Mouse (Mus musculus): Measurements from ENCODE around the gene Nr2c1.

The Nr2c1 gene

DNA sequence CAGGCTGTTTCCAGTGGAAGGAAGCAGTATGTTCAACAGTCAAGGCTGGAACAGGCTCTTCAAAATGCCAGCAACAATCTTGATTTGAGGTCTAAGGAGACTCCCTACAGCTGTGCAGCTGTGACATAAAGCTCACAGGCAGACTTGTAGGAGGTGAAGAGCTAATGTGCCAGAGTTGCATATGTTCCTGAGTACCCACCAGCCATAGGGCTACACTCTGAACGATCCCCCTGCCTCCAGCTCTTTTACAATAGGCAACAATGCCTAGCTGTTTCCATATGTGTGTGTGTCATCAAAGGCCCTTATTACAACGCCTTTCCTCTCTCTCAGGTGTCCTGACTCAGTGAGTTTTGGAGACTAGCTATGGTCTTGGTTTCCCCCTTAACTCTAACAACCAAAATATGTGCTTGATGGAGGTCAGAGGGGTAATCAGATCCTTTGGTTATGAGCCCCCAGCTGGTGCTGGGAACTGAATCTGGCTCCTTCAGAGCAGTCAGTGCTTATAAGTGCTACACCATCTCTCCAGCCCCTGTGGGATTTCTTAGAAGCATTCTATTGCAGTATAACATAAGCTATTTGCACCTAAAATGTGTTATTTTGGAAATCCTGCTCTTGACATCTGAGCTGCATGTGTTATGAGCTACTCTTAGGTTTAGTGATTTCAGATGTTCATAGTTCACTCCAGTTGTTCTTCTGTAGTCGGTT lies 7.4 kb upstream of the Nr2c1 start:
- no peak for DNase-seq (ENCODE audit: low spot score)

DNA sequence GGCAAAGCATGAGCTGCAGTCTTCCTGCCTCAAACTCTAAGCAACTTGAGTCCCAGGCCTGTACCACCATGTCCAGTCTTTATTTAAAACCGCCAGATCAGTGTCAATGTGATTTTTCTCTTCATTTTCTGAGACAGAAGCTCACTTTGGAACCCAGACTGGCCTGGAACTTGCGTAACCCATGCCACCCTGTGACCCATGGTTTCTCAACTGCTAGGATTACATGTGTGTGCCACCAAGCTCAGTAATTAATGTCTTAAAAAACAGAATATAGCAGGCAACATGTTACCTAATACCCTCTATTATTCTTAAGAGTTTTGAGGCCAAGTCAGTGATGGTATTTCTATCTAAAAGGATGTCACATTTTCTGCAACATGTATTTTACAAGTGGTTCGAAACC lies 5.4 kb upstream of the Nr2c1 start:
- DNase-seq (ENCODE audit: low spot score) = no peak

- DNase-seq (ENCODE audit: low spot score) = no peak
Measured at GRCm38 (mm10) chr10:94144581-94144980, 3.2 kb upstream of the Nr2c1 start.

- peak; percentile 82 for DNase-seq (ENCODE audit: low spot score)
Measured at GRCm38 (mm10) chr10:94147391-94147755, 450 bp upstream of the Nr2c1 start.

DNA sequence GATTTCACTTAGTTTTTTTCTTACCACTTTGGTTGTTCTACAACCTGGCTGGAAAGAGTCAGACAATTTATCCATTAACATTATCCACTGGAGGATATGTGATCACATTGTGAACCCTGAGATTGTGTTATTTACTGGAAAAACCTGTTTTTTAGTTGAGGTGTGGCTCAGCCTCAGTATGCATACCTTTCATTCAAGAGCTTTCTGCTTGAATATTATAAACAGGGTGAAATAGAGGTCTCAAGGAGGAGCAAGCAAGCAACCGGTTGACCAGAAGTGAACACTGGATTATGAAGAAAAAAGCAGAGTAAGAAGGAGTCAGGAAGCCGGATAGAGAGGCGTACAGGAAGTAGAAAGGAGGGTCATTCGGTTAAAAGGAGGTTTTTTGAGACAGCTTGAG lies 3.7 kb downstream of the Nr2c1 start:
- DNase-seq (ENCODE audit: low spot score) = no peak

DNA sequence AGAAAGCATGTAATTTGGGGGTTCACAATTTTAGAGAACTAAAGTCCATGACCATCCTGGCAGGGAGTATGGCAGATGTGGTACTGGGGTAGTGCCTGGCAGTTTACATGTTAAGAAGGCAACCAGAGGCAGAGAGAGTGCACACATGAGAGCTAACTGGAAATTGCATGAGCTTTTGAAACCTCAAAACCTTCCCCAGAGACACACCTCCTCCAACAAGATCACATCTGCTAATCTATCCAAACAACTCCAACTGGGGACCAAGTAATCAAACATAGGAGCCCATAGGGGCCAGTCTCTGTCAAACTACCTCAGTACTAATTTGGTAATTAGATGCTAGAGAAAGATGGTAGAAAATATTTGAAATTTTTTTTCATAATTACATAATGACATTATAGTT lies 6.0 kb downstream of the Nr2c1 start:
- DNase-seq (ENCODE audit: low spot score) = no peak

GRCm38 (mm10) chr10:94158962-94159361 lies 11.1 kb downstream of the Nr2c1 start:
- no peak for DNase-seq (ENCODE audit: low spot score)

DNA sequence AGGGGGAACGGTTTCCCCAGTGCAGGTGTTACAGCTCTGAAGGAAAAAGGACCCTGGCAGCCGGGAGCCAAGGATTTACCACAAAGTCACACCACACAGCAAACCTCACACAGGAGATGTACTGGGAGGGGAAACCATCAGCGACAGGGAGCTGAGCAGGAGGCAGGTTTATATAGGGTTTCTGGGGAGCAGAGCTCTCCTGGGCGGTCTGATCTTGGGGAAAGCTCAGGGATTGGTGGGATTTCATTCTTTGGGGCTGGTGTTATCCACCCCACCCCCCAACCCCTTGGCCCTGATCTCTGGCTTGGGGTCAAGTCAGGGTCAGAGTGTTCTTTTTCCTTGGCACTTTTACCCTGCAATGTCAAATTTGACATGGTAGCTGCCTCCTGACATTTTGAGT lies 11.6 kb downstream of the Nr2c1 start:
- DNase-seq (ENCODE audit: low spot score) = no peak

DNA sequence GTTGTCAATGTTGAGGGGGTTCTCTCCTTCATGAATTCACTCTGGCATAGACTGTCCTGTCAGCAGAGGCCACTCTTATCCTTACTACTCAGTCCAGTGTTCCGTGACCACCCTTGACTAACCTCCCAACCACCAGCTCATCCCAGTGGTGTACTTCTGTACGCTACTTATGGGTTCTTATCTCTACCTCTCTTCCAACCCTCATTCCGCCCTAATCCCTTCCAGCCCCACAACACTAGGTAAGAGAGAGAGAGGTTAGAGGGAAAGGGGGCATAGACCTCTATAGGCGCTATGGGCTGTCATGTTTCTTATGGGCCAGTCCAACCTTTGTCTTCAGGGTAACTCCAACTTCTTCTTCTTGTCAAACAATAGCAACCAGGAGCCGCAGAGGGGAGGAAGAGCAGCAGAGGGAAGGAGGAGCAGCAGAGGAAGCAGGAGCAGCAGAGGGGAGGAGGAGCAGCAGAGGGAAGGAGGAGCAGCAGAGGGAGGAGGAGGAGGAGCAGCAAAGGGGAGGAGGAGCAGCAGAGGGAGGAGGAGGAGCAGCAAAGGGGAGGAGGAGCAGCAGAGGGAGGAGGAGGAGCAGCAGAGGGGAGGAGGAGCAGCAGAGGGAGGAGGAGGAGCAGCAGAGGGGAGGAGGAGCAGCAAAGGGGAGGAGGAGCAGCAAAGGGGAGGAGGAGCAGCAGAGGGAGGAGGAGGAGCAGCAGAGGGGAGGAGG lies 13.4 kb downstream of the Nr2c1 start:
- no peak for DNase-seq (ENCODE audit: low spot score)

DNA sequence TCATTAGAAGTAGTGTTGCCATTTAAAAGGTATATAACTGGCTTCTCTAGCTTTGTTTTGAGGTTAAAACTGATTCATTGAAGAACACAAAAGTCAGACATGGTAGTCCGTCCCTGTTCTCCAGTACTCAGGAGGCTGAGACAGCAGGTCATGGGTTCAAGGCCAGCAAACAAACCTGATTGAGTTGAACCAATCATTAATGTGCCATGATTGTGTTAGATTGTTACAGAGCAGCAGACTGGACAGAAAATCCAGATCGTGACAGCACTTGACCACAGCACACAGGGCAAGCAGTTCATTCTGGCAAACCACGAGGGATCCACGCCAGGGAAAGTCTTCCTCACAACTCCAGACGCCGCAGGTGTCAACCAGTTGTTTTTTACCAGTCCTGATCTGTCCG lies 14.2 kb downstream of the Nr2c1 start:
- no peak for DNase-seq (ENCODE audit: low spot score)

DNA sequence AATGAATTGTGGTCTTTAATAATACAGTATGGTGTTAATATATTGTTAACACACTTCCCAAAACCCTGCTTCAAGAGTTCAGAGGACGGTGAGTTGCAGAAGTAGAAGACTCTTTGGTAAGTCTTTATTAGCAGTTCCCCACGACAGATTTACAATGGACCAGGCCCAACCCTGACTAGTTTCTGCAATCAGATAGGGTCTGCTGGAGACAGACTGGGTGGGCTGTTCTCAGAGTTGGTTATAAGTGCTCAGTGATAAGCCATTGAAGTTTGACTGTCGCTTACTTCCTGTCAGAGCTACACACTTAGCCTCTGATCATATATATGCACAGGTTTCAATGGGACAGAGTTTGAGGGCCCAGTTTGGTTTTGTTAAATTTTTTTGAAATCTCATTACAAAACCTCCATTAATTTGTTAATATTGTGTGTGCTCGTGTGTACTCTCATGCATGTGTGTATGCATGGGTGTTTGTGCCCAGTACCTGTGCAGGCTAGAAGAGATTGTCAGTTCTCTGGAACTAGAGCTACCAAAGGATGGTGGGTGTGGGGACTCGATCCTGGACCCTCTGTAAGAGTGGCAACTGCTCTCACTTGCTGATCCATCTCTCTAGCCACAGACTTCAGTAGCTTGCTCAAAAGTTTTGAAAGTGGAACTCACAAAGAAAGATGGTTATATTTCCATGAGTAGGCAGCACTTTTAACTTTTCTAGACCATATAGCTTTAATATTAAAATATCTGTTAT lies 16.5 kb downstream of the Nr2c1 start:
- DNase-seq (ENCODE audit: low spot score) = no peak

- DNase-seq (ENCODE audit: low spot score) = no peak
Measured at GRCm38 (mm10) chr10:94165426-94165825, 17.6 kb downstream of the Nr2c1 start.

DNA sequence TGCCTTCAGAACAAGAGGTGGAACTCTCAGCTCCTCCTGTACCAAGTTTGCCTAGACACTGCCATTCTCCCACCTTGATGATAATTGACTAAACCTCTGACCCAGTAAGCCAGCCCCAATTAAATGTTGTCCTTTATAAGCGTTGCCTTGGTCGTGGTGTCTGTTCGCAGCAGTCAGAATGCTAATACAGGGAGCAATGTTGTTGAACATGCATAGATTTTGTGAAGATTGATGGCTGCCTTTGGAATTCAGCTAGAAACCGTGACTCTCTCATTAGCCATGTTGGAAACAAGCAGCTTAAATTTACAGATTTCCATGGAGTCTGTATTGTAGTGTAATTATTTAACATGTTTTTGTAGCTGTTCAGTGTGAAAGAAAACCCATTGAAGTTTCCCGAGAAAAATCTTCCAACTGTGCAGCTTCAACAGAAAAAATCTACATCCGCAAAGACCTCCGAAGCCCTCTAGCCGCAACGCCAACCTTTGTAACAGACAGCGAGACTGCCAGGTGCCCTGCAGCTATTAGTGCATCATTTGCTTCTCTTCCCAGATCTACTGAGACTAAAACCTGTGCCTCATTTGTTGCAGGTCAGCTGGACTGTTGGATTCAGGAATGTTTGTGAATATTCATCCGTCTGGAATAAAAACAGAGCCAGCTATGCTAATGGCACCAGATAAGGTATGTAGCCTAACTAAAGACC lies 19.4 kb downstream of the Nr2c1 start:
- DNase-seq (ENCODE audit: low spot score) = no peak

- no peak for DNase-seq (ENCODE audit: low spot score)
Measured at GRCm38 (mm10) chr10:94171440-94172130, 23.8 kb downstream of the Nr2c1 start.

DNA sequence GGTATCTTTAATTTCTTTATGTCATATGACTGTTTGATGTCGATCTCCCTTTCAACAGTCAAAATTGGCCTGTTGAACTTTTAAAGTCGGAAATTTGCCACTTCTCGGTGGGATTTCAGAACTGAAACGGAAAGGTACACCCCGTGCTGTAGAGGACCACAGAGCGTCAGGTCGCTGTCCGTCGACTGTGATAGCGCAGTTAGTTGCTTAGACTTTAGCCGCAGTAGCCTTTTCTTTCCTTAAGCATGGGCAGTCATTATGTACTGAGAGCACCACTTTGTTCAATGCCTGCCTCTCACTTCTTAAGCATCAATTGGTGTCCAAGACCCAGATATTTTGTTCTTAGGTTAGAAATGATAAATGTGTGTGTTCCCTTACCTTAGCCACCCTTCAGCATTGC lies 24.3 kb downstream of the Nr2c1 start:
- DNase-seq (ENCODE audit: low spot score) = no peak

- DNase-seq (ENCODE audit: low spot score) = no peak
Measured at GRCm38 (mm10) chr10:94172706-94173105, 24.9 kb downstream of the Nr2c1 start.

DNA sequence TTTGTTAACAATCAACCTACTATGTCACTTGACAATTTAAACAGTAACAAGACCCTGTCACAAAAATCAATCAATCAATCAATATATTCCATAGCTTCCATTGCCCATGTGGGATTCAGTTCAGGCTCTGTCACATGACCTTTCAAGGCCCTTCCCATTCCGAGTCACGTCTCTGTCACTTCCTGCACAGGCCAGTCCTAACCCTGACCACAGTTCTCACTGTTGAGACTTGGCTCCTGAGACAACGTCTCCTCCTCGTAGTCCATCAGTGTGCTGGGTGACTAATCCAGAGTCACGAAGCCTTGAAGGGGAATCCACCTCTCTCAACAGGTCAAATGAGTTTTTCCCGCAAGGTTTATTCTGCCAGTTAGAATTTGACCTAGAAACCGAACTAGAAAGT lies 26.8 kb downstream of the Nr2c1 start:
- DNase-seq (ENCODE audit: low spot score) = no peak

DNA sequence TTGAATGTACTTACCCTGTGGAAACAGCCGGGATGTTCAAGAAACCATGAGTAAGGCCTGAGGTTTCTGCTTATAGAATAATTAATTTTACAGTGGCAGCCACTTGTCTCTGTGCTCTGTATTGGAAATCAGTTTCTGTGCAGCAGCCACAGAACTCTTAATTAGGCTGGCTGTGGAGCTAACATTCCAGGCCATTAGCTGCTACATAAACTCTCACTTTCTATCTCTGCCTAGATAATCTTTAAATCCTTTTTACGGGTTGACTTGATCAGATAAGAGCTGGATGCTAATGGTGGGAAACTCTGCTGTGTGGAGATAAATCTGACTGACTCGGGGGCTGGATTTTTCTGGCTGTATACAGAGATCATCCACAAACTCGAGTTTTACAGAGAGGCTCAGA lies 35.4 kb downstream of the Nr2c1 start:
- peak; percentile 34 for DNase-seq (ENCODE audit: low spot score)

- DNase-seq (ENCODE audit: low spot score) = peak; percentile 96
Measured at GRCm38 (mm10) chr10:94198482-94199405, 50.9 kb downstream of the Nr2c1 start, which contains the start of gene Ndufa12. Gene Ndufa12, plus strand, starts transcription at chr10:94198720.

DNA sequence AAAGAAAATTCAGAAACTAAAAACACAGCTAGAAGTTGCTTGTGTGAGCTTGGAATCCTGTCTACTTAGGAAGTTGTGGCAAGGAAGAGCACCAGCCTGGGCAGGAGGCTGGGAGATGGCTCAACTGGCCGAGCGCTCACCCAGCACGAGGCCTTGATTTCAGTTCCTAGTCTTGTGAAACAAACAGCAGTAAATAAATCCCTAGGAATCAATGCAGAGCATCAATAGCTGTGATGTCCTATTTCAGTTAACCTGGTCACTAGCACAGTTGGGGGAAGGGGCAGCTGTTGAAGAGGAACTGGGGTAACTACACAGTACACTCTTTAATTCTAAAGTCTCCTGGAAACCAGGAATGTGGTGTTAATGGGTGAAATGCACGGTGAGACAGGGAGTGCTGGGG lies 57.1 kb downstream of the Nr2c1 start:
- DNase-seq (ENCODE audit: low spot score) = no peak
